Mouse (Mus musculus) megakaryocyte, embryonic 14.5 days (primary cell): ENCODE measurements around the gene Lrig2.

Experiments
- FLI1 ChIP-seq: IDR thresholded peaks from 2 replicates; pipeline ENCODE4 v1.6.1; 2012; ENCODE audit warnings: low read length, inconsistent platforms, mixed read lengths
- GATA1 ChIP-seq: IDR thresholded peaks from 3 replicates; pipeline ENCODE4 v1.6.1; 2012; ENCODE audit warnings: mixed read lengths, low read length, inconsistent platforms, borderline replicate concordance

DNA sequence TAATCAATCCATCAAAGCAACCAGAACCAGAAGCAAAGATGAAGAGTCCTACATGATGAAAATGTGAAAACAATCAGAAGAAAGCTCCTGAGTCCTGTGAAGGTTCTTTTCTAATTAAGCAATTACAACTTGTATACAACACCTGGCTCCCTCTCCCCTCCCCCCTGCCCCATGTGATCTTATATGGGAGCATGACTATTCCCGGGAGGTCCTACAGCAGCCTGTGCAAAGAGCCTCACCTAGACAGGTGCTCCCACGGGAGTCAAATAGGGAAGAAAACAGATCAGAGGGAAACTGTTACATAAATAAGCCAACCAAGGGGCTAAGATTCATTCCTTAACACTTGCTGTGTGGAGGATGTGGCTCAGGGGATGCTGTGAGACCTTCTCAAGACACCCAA lies 143.8 kb downstream of the Lrig2 start:
- no peak for TF ChIP-seq FLI1
- no peak for TF ChIP-seq GATA1
